Mouse (Mus musculus) liver, adult (tissue): ENCODE data around the gene Cdc25a.

Experiments used
- GATA4 ChIP-seq: IDR thresholded peaks from 2 replicates; pipeline ENCODE4 v1.6.1; 2014; ENCODE audit warnings: mild to moderate bottlenecking, low read length; ENCODE audit not compliant: insufficient replicate concordance

Gene Cdc25a

GRCm38 (mm10) chr9:109879305-109879704 lies 3.9 kb downstream of the Cdc25a start:
- no peak for TF ChIP-seq GATA4

- no peak for TF ChIP-seq GATA4
Measured at GRCm38 (mm10) chr9:109886259-109886658, 10.9 kb downstream of the Cdc25a start.

GRCm38 (mm10) chr9:109887321-109887720 lies 11.9 kb downstream of the Cdc25a start:
- TF ChIP-seq GATA4: no peak

GRCm38 (mm10) chr9:109891501-109891900 lies 16.1 kb downstream of the Cdc25a start:
- TF ChIP-seq GATA4: no peak

GRCm38 (mm10) chr9:109892651-109893250 lies 17.4 kb downstream of the Cdc25a start:
- TF ChIP-seq GATA4: no peak

GRCm38 (mm10) chr9:109894413-109895090 lies 19.2 kb downstream of the Cdc25a start:
- TF ChIP-seq GATA4: no peak

- no peak for TF ChIP-seq GATA4
Measured at GRCm38 (mm10) chr9:109895593-109895992, 20.2 kb downstream of the Cdc25a start.

- no peak for TF ChIP-seq GATA4
Measured at GRCm38 (mm10) chr9:109896253-109897150, 21.1 kb downstream of the Cdc25a start.

- no peak for TF ChIP-seq GATA4
Measured at GRCm38 (mm10) chr9:109898027-109898426, 22.6 kb downstream of the Cdc25a start.

GRCm38 (mm10) chr9:109899361-109899760 lies 24.0 kb downstream of the Cdc25a start:
- no peak for TF ChIP-seq GATA4

- TF ChIP-seq GATA4: no peak
Measured at GRCm38 (mm10) chr9:109899774-109900173, 24.4 kb downstream of the Cdc25a start.

- no peak for TF ChIP-seq GATA4
Measured at GRCm38 (mm10) chr9:109900604-109901003, 25.2 kb downstream of the Cdc25a start.

- no peak for TF ChIP-seq GATA4
Measured at GRCm38 (mm10) chr9:109902246-109902645, 26.9 kb downstream of the Cdc25a start.

GRCm38 (mm10) chr9:109902740-109903139 lies 27.4 kb downstream of the Cdc25a start:
- no peak for TF ChIP-seq GATA4

GRCm38 (mm10) chr9:109907300-109907699 lies 31.9 kb downstream of the Cdc25a start:
- TF ChIP-seq GATA4: no peak
